Mouse (Mus musculus) neural tube, embryonic 11.5 days (tissue): ENCODE results near the gene Chst13. TPM values are rescaled to one million over a fixed set of nuclear protein-coding genes. Genes with fewer than 3 reads are reported as not detected.

Experiments
- ATAC-seq: fragments of 200-750 bp; cut with Nextera tagmentation; 2 replicates; pipeline ENCODE4 v1.8.0; 2017; ENCODE audit warnings: moderate number of reproducible peaks, mild to moderate bottlenecking, moderate TSS enrichment, moderate library complexity; ENCODE audit not compliant: insufficient read depth, low FRiP score, low TSS enrichment
- DNase-seq: peaks from one replicate; pipeline ENCODE4 v3.0.0-alpha.2; 2015; ENCODE audit warnings: low spot score
- H3K27ac ChIP-seq: fragments of 300-500 bp; sonication (generic); 2 replicates; pipeline ENCODE4 v1.5.1; 2014; ENCODE audit warnings: low read depth, mild to moderate bottlenecking, low read length
- H3K27me3 ChIP-seq: fragments of 300-500 bp; sonication (generic); 2 replicates; pipeline ENCODE4 v1.6.1; 2014; ENCODE audit warnings: mild to moderate bottlenecking, low read length, mixed read lengths; ENCODE audit not compliant: control insufficient read depth, insufficient read depth
- H3K36me3 ChIP-seq: fragments of 300-500 bp; sonication (generic); 2 replicates; pipeline ENCODE4 v1.6.1; 2014; ENCODE audit warnings: mild to moderate bottlenecking, low read length, moderate library complexity, mixed read lengths; ENCODE audit not compliant: control insufficient read depth, insufficient read depth
- H3K4me1 ChIP-seq: fragments of 300-500 bp; sonication (generic); 2 replicates; pipeline ENCODE4 v1.6.1; 2014; ENCODE audit warnings: low read length, mixed read lengths; ENCODE audit not compliant: control insufficient read depth, insufficient read depth
- H3K4me2 ChIP-seq: fragments of 300-500 bp; sonication (generic); 2 replicates; pipeline ENCODE4 v1.6.1; 2014; ENCODE audit warnings: low read depth, mild to moderate bottlenecking, moderate library complexity
- H3K4me3 ChIP-seq: fragments of 300-500 bp; sonication (generic); 2 replicates; pipeline ENCODE4 v1.5.1; 2014; ENCODE audit warnings: low read depth, low read length
- H3K9ac ChIP-seq: fragments of 300-500 bp; sonication (generic); 2 replicates; pipeline ENCODE4 v1.6.1; 2014; ENCODE audit warnings: mild to moderate bottlenecking, low read length
- H3K9me3 ChIP-seq: fragments of 300-500 bp; sonication (generic); 2 replicates; pipeline ENCODE4 v1.6.1; 2016; ENCODE audit warnings: low read length; ENCODE audit not compliant: control insufficient read depth
- WGBS: fragments of 180-500 bp; shearing (Covaris S2); extraction: QIAGEN DNeasy Blood & Tissue Kit; methylation state at CpG from one replicate; pipeline ENCODE4 v1.1.7; 2014; 5-methylcytosine and 5-hydroxymethylcytosine counted together
- polyA plus RNA-seq: library from polyadenylated mRNA; unstranded; fragments of >200 nt; fragmentation: Nextera tagmentation; extraction: Ambion mirVana; gene quantifications from 2 replicates; pipeline ENCODE4 v1.2.1, GENCODE M21; 2014

The Chst13 gene
- polyA plus RNA-seq, 1 experiment from 2014 or later: not detected

- DNase-seq (no peak), ATAC-seq (no peak)
- H3K4me2 ChIP-seq: no peak overlapping the region
- no peaks in the 10 kb centered on the region for H3K36me3 ChIP-seq
- no peaks in the 10 kb centered on the region for H3K4me1 ChIP-seq
- no peak overlapping the region for H3K4me3 ChIP-seq
- H3K27ac ChIP-seq: no peak overlapping the region
- H3K9ac ChIP-seq: no peak overlapping the region
- H3K9me3 ChIP-seq: no peaks in the 10 kb centered on the region
- 77% methylated on average over 5 of the region's 5 CpGs for WGBS
- H3K27me3 ChIP-seq: no peaks in the 10 kb centered on the region
Observed at GRCm38 (mm10) chr6:90358142-90358541, 33.2 kb upstream of the Chst13 start.

- peak; percentile 42 for DNase-seq
- H3K4me3 ChIP-seq: no peak overlapping the region
- no peak overlapping the region for H3K4me2 ChIP-seq
- ATAC-seq: no peak
- no peaks in the 10 kb centered on the region for H3K4me1 ChIP-seq
- H3K9me3 ChIP-seq: no peaks in the 10 kb centered on the region
- H3K9ac ChIP-seq: no peak overlapping the region
- H3K27ac ChIP-seq: no peak overlapping the region
- no peaks in the 10 kb centered on the region for H3K36me3 ChIP-seq
- whole genome bisulfite sequencing: 61% methylated on average over 2 of the region's 2 CpGs
- no peaks in the 10 kb centered on the region for H3K27me3 ChIP-seq
Observed at GRCm38 (mm10) chr6:90350011-90350410, 25.0 kb upstream of the Chst13 start.

GRCm38 (mm10) chr6:90348500-90348899 lies 23.5 kb upstream of the Chst13 start:
- no peak overlapping the region for H3K4me2 ChIP-seq
- H3K4me3 ChIP-seq: no peak overlapping the region
- no peak overlapping the region for H3K9ac ChIP-seq
- H3K27me3 ChIP-seq: no peaks in the 10 kb centered on the region
- no peaks in the 10 kb centered on the region for H3K36me3 ChIP-seq
- no peak overlapping the region for H3K27ac ChIP-seq
- DNase-seq: no peak
- ATAC-seq: no peak
- no peaks in the 10 kb centered on the region for H3K9me3 ChIP-seq
- WGBS: 79% methylated on average over 4 of the region's 4 CpGs
- no peaks in the 10 kb centered on the region for H3K4me1 ChIP-seq

GRCm38 (mm10) chr6:90347183-90347582 lies 22.2 kb upstream of the Chst13 start:
- no peaks in the 10 kb centered on the region for H3K9me3 ChIP-seq
- no peaks in the 10 kb centered on the region for H3K36me3 ChIP-seq
- no peak for DNase-seq
- no peak overlapping the region for H3K4me2 ChIP-seq
- no peak overlapping the region for H3K27ac ChIP-seq
- H3K4me1 ChIP-seq: no peaks in the 10 kb centered on the region
- WGBS: 87% methylated on average over 4 of the region's 4 CpGs
- ATAC-seq: no peak
- no peak overlapping the region for H3K4me3 ChIP-seq
- no peak overlapping the region for H3K9ac ChIP-seq
- no peaks in the 10 kb centered on the region for H3K27me3 ChIP-seq

- ATAC-seq (no peak), DNase-seq (no peak)
- Histone ChIP-seq H3K4me2 (no peak overlapping the region), H3K9me3 (no peaks in the 10 kb centered on the region), H3K27me3 (no peaks in the 10 kb centered on the region), H3K36me3 (no peaks in the 10 kb centered on the region), H3K9ac (no peak overlapping the region), H3K4me3 (no peak overlapping the region), H3K27ac (no peak overlapping the region), H3K4me1 (no peaks in the 10 kb centered on the region)
- WGBS: 79% methylated on average over 2 of the region's 2 CpGs
Observed at GRCm38 (mm10) chr6:90342343-90342742, 17.4 kb upstream of the Chst13 start.

- no peaks in the 10 kb centered on the region for H3K9me3 ChIP-seq
- H3K4me1 ChIP-seq: no peaks in the 10 kb centered on the region
- 78% methylated on average over 3 of the region's 3 CpGs for WGBS
- H3K4me2 ChIP-seq: no peak overlapping the region
- H3K4me3 ChIP-seq: no peak overlapping the region
- H3K9ac ChIP-seq: no peak overlapping the region
- no peak overlapping the region for H3K27ac ChIP-seq
- DNase-seq (no peak), ATAC-seq (no peak)
- H3K27me3 ChIP-seq: no peaks in the 10 kb centered on the region
- H3K36me3 ChIP-seq: no peaks in the 10 kb centered on the region
Observed at GRCm38 (mm10) chr6:90334244-90334643, 9.3 kb upstream of the Chst13 start.

- Histone ChIP-seq H3K4me1 (no peaks in the 10 kb centered on the region), H3K4me3 (no peak within 1 kb of the TSS), H3K9me3 (no peaks in the 10 kb centered on the region), H3K27ac (no peak within 1 kb of the TSS), H3K9ac (no peak within 1 kb of the TSS), H3K27me3 (no peaks in the 10 kb centered on the region), H3K4me2 (no peak within 1 kb of the TSS), H3K36me3 (no peaks in the 10 kb centered on the region)
- DNase-seq (no peak), ATAC-seq (no peak)
- WGBS: 86% methylated on average over 7 of the region's 7 CpGs
Observed at GRCm38 (mm10) chr6:90332561-90333425, 7.8 kb upstream of the Chst13 start, which contains the start of gene Uroc1. Uroc1 (plus strand) TSS chr6:90333284.

GRCm38 (mm10) chr6:90329953-90330352 lies 5.0 kb upstream of the Chst13 start:
- no peaks in the 10 kb centered on the region for H3K9me3 ChIP-seq
- H3K4me3 ChIP-seq: no peak overlapping the region
- H3K4me1 ChIP-seq: no peaks in the 10 kb centered on the region
- no peak overlapping the region for H3K9ac ChIP-seq
- 56% methylated on average over 1 of the region's 1 CpGs for WGBS
- ATAC-seq (no peak), DNase-seq (no peak)
- no peak overlapping the region for H3K27ac ChIP-seq
- no peaks in the 10 kb centered on the region for H3K36me3 ChIP-seq
- no peak overlapping the region for H3K4me2 ChIP-seq
- no peaks in the 10 kb centered on the region for H3K27me3 ChIP-seq

- Histone ChIP-seq H3K27me3 (no peaks in the 10 kb centered on the region), H3K27ac (no peak overlapping the region), H3K9ac (no peak overlapping the region), H3K36me3 (no peaks in the 10 kb centered on the region), H3K9me3 (no peaks in the 10 kb centered on the region), H3K4me1 (no peaks in the 10 kb centered on the region), H3K4me3 (no peak overlapping the region), H3K4me2 (no peak overlapping the region)
- WGBS: 28% methylated on average over 6 of the region's 6 CpGs
- ATAC-seq (no peak), DNase-seq (no peak)
Observed at GRCm38 (mm10) chr6:90327670-90328069, 2.7 kb upstream of the Chst13 start.
